Mouse (Mus musculus) G1E (cell line): ENCODE measurements around the gene Smarcd2.

Source experiments
- CTCF ChIP-seq: IDR thresholded peaks from 2 replicates; pipeline ENCODE4 v1.5.1; 2012; ENCODE audit warnings: low read depth, low read length, inconsistent platforms, mixed read lengths
- TAL1 ChIP-seq: conservative IDR thresholded peaks from 2 replicates; pipeline ENCODE4 v1.6.1; 2012; ENCODE audit warnings: low read depth, low read length, inconsistent platforms, mixed read lengths

DNA sequence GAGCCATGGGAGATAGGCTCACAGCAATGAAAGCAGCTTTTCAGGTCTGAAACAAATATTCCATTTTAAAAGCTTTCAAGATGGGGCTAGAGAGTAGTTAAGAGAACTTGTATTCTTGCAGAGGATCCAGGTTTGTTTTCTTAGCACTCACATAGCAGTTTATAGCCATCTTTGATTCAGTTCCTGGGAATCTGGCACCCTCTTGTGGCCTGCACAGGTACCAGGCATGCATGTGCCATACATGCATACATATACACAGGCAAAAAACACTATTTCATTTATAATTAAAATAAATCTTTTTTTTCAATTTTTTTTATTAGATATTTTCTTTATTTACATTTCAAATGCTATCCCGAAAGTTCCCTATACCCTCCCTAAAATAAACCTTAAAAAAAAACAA lies 25.9 kb downstream of the Smarcd2 start:
- no peak for TF ChIP-seq CTCF
- TF ChIP-seq TAL1 = no peak
